Mouse (Mus musculus) limb, embryonic 11.5 days (tissue): Measurements from ENCODE around the gene Col18a1. TPM values are rescaled to one million over a fixed set of nuclear protein-coding genes. Genes with fewer than 3 reads are reported as not detected.

ENCODE experiments used
- ATAC-seq: fragments of 200-750 bp; cut with Nextera tagmentation; 2 replicates; pipeline ENCODE4 v1.8.0; 2017; ENCODE audit warnings: low read depth; ENCODE audit not compliant: insufficient number of reproducible peaks, low FRiP score, low TSS enrichment
- DNase-seq: peaks from one replicate; pipeline ENCODE4 v3.0.0-alpha.2; 2015; ENCODE audit warnings: low spot score
- H3K27ac ChIP-seq: fragments of 300-500 bp; sonication (generic); replicated peaks from 2 replicates; pipeline ENCODE4 v1.5.1; 2014; ENCODE audit warnings: low read depth, mild to moderate bottlenecking, low read length
- H3K27me3 ChIP-seq: fragments of 300-500 bp; sonication (generic); 2 replicates; pipeline ENCODE4 v1.6.1; 2014; ENCODE audit warnings: mild to moderate bottlenecking, low read length, mixed read lengths; ENCODE audit not compliant: control insufficient read depth, insufficient read depth
- H3K36me3 ChIP-seq: fragments of 300-500 bp; sonication (generic); 2 replicates; pipeline ENCODE4 v1.6.1; 2014; ENCODE audit warnings: mild to moderate bottlenecking, low read length, moderate library complexity, mixed read lengths; ENCODE audit not compliant: control insufficient read depth, insufficient read depth
- H3K4me1 ChIP-seq: fragments of 300-500 bp; sonication (generic); 2 replicates; pipeline ENCODE4 v1.6.1; 2014; ENCODE audit warnings: low read length, mixed read lengths; ENCODE audit not compliant: control insufficient read depth, insufficient read depth
- H3K4me2 ChIP-seq: fragments of 300-500 bp; sonication (generic); 2 replicates; pipeline ENCODE4 v1.6.1; 2014; ENCODE audit warnings: low read depth, mild to moderate bottlenecking, moderate library complexity; ENCODE audit not compliant: severe bottlenecking
- H3K4me3 ChIP-seq: fragments of 300-500 bp; sonication (generic); 2 replicates; pipeline ENCODE4 v1.5.1; 2014; ENCODE audit warnings: low read depth, low read length
- H3K9ac ChIP-seq: fragments of 300-500 bp; sonication (generic); 2 replicates; pipeline ENCODE4 v1.6.1; 2014; ENCODE audit warnings: mild to moderate bottlenecking, low read length
- H3K9me3 ChIP-seq: fragments of 300-500 bp; sonication (generic); 2 replicates; pipeline ENCODE4 v1.6.1; 2016; ENCODE audit warnings: low read length; ENCODE audit not compliant: control insufficient read depth
- WGBS: fragments of 180-500 bp; shearing (Covaris S2); extraction: QIAGEN DNeasy Blood & Tissue Kit; methylation state at CpG from one replicate; pipeline ENCODE4 v1.1.7; 2014; 5-methylcytosine and 5-hydroxymethylcytosine counted together
- polyA plus RNA-seq: library from polyadenylated mRNA; unstranded; fragments of >200 nt; fragmentation: Nextera tagmentation; extraction: Ambion mirVana; gene quantifications from 2 replicates; pipeline ENCODE4 v1.2.1, GENCODE M21; 2014

The Col18a1 gene
- polyA plus RNA-seq, 1 experiment from 2014 or later = 63.0 TPM

DNA sequence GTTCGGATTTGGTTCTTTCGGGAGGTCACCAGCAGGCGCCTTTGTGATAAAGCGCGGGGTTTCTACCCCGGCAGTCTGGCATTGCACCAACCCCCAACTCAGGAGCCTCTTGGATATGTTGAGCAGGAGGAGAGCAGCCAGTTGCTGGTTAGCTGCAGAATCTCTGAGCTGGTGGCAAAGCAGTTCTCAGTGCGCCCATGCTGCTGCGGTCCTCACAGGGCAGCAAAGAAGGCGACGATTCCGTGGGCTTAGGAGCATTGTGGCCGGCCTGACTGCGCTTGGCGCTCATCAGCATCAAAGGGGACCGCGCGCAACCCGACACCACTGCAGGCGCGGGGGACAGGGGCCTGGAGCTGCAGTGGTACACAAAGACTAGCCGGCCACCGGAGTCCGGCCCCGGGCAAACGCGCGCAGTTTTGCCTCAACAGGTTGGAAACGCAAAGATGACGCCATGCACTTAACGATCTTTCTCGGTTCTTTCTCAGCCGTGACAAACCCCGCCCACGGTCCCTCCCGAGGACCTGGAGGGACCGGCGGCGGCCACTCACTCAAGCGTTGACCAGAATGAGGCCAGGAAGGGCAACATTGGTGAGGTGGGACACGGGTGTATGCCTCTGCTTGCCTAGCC is 916 bp downstream of the Col18a1 start:
- Histone ChIP-seq H3K27me3 (no peaks in the 10 kb centered on the region), H3K9me3 (no peaks in the 10 kb centered on the region), H3K9ac (peak overlapping the region; percentile 62), H3K4me3 (peak overlapping the region; percentile 51), H3K27ac (peak overlapping the region; percentile 79), H3K4me2 (peak overlapping the region; percentile 85), H3K4me1 (peaks cover 21% of the 10 kb centered on the region), H3K36me3 (no peaks in the 10 kb centered on the region)
- under 1% methylated on average over 40 of the region's 40 CpGs for WGBS
- ATAC-seq (peak; percentile 66; the same call in 1 of the 2 replicates), DNase-seq (peak; percentile 90)

GRCm38 (mm10) chr10:77164437-77165052 is 1.8 kb downstream of the Col18a1 start:
- Histone ChIP-seq H3K27me3 (no peaks in the 10 kb centered on the region), H3K36me3 (no peaks in the 10 kb centered on the region), H3K4me2 (peak overlapping the region; percentile 85), H3K9me3 (no peaks in the 10 kb centered on the region), H3K9ac (no peak overlapping the region), H3K4me3 (peak overlapping the region; percentile 51), H3K27ac (no peak overlapping the region; the same call in 1 of the 2 replicates), H3K4me1 (peaks cover 21% of the 10 kb centered on the region)
- ATAC-seq (no peak), DNase-seq (peak; percentile 50)
- 5% methylated on average over 6 of the region's 9 CpGs for WGBS

DNA sequence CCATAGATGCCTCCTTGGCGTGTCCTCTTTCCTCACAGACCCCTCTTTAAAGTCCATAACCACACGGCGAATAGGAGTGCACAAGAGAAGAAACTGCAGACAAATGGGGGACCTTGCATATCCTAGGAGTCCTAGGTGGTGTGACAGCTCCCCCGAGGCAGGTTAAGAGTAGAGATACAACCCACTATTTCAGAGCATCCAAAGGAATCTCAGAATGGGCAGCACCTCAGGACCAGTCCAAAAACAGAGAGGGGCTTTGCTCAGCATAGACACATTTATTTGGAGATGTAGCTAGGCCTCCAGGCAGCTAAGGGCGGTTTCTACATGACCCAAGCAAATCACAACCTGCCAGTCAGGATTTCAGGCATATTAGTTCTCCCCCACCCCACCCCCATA is 2.3 kb downstream of the Col18a1 start:
- DNase-seq (no peak), ATAC-seq (no peak)
- H3K27me3 ChIP-seq = no peaks in the 10 kb centered on the region
- H3K4me2 ChIP-seq = peak overlapping the region; percentile 85
- 0 out of 2 replicates have a peak overlapping the region, but pooled peaks have one; percentile 36 for H3K27ac ChIP-seq
- H3K9me3 ChIP-seq = no peaks in the 10 kb centered on the region
- H3K4me1 ChIP-seq = peaks cover 21% of the 10 kb centered on the region
- WGBS = 31% methylated on average over 5 of the region's 5 CpGs
- H3K4me3 ChIP-seq = peak overlapping the region; percentile 6; the same call in 1 of the 2 replicates
- peak overlapping the region; percentile 40; the same call in 1 of the 2 replicates for H3K9ac ChIP-seq
- no peaks in the 10 kb centered on the region for H3K36me3 ChIP-seq

GRCm38 (mm10) chr10:77163392-77163977 is 2.9 kb downstream of the Col18a1 start:
- Histone ChIP-seq H3K4me2 (peak overlapping the region; percentile 85), H3K4me3 (no peak overlapping the region), H3K36me3 (no peaks in the 10 kb centered on the region), H3K9me3 (no peaks in the 10 kb centered on the region), H3K9ac (peak overlapping the region; percentile 40; the same call in 1 of the 2 replicates), H3K27me3 (no peaks in the 10 kb centered on the region), H3K4me1 (peaks cover 21% of the 10 kb centered on the region), H3K27ac (0 out of 2 replicates have a peak overlapping the region, but pooled peaks have one; percentile 36)
- WGBS = 50% methylated on average over 4 of the region's 4 CpGs
- no peak for ATAC-seq
- no peak for DNase-seq

DNA sequence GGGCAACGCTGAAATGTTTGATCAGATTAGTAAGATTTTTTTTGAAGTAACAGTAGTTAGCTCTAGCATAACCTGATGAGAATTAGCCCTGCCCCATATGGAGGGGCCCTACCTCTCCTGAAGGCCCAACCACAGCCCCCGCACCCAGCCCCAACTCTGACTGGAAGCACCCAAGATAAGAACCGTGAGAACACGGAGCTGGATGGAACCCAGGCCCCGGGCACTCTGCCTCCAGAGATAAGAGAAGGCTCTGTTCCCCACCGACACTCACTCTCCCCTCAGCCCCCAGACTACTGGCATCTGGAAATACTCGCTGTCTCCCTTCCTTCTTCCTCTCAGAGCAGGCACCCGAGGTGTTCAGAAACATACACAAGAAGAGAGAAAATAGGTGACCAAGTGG is 6.8 kb downstream of the Col18a1 start:
- 43% methylated on average over 8 of the region's 8 CpGs for WGBS

DNA sequence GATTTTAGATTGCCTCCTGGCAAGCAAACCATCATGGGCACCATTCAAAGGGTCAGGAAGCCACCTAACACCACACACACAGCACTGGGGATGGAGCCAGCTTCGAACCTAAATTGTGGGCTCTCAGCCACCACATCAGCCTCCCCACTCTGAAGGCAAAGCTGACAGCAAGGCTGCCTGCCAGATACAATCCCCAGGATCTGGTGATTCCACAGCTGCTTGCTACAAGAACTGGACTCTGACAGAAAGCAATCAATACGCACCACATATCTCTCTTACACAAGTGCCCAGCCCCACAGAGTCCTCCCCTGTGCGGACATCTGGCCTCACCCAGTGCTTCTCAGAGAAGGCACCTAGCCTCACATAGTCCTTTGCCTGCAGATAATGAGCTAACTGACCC is 7.4 kb downstream of the Col18a1 start:
- DNase-seq (no peak), ATAC-seq (no peak)
- Histone ChIP-seq H3K9ac (no peak overlapping the region), H3K36me3 (no peaks in the 10 kb centered on the region), H3K4me3 (no peak overlapping the region), H3K27ac (no peak overlapping the region), H3K9me3 (no peaks in the 10 kb centered on the region), H3K4me1 (peaks cover 6% of the 10 kb centered on the region; the same call in 1 of the 2 replicates), H3K4me2 (no peak overlapping the region), H3K27me3 (no peaks in the 10 kb centered on the region)
- 62% methylated on average over 3 of the region's 3 CpGs for WGBS

More for the DNA sequence above, 6.8 kb downstream of the Col18a1 start:
- H3K4me2 ChIP-seq = no peak overlapping the region
- H3K9ac ChIP-seq = no peak overlapping the region
- H3K4me1 ChIP-seq = peaks cover 13% of the 10 kb centered on the region
- H3K9me3 ChIP-seq = no peaks in the 10 kb centered on the region
- H3K27ac ChIP-seq = no peak overlapping the region
- H3K4me3 ChIP-seq = no peak overlapping the region
- H3K36me3 ChIP-seq = no peaks in the 10 kb centered on the region
- DNase-seq (no peak), ATAC-seq (no peak)
- H3K27me3 ChIP-seq = no peaks in the 10 kb centered on the region

DNA sequence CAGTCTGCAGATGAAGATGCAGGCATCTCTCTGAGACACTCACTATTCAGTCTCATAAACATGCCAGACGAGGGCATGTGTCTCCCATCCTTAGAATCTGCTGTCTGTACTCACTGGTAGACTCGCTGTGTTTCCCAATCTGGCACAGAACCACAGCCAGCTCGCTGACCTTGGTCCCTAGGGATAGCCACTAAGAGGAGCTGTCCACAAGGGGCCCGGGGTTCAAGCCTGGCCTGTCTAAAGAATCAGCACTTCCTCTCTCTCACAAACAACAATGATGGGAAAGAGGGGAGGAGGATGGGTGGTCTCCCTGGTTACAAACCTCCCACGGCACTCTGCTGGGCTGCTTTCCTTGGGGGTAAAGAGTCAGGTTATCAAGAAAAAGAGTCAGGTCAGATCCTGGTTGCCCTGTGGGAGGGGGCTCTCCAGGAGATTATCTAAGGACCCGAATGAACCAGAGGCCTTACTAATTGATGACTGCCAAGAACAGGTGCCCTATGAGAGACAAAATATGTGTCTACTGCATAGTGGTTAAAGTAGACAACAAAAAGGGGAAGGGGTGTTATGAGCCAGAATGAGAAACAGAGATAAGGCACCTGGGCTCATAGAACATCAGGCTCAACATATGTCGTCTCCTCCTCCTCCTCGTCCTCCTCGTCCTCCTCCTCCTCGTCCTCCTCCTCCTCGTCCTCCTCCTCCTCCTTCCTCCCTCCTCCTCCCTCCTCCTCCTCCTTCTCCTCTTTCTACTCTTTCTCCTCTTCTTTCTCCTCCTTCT is 8.9 kb downstream of the Col18a1 start:
- Histone ChIP-seq H3K4me3 (no peak overlapping the region), H3K27ac (no peak overlapping the region), H3K27me3 (no peaks in the 10 kb centered on the region), H3K4me1 (peaks cover 4% of the 10 kb centered on the region; the same call in 1 of the 2 replicates), H3K36me3 (no peaks in the 10 kb centered on the region), H3K9ac (no peak overlapping the region), H3K9me3 (no peaks in the 10 kb centered on the region), H3K4me2 (no peak overlapping the region)
- WGBS = 47% methylated on average over 11 of the region's 11 CpGs
- ATAC-seq = no peak
- no peak for DNase-seq

GRCm38 (mm10) chr10:77152178-77152621 is 14.1 kb downstream of the Col18a1 start:
- H3K36me3 ChIP-seq = no peaks in the 10 kb centered on the region
- no peak overlapping the region for H3K27ac ChIP-seq
- no peaks in the 10 kb centered on the region for H3K27me3 ChIP-seq
- H3K4me1 ChIP-seq = peaks cover 27% of the 10 kb centered on the region
- H3K4me2 ChIP-seq = no peak overlapping the region
- DNase-seq (peak; percentile 62), ATAC-seq (peak; percentile 61)
- no peaks in the 10 kb centered on the region for H3K9me3 ChIP-seq
- WGBS = 23% methylated on average over 2 of the region's 2 CpGs
- no peak overlapping the region for H3K4me3 ChIP-seq
- no peak overlapping the region for H3K9ac ChIP-seq
